Mouse (Mus musculus) hindbrain, embryonic 11.5 days (tissue): Measurements from ENCODE around the gene Daglb. TPM values are rescaled to one million over a fixed set of nuclear protein-coding genes. Genes with fewer than 3 reads are reported as not detected.
"Not testable (repeated sequence)": the region's sequence is repeated elsewhere in the genome, so short reads cannot be mapped to it uniquely, and the experiment has no call there.

Experiments used
- ATAC-seq: fragments of 200-750 bp; cut with Nextera tagmentation; 2 replicates; pipeline ENCODE4 v1.8.0; 2017; ENCODE audit warnings: mild to moderate bottlenecking, moderate TSS enrichment, moderate library complexity; ENCODE audit not compliant: low FRiP score
- DNase-seq: peaks from one replicate; pipeline ENCODE4 v3.0.0-alpha.2; 2015; ENCODE audit warnings: low spot score
- H3K27ac ChIP-seq: fragments of 300-500 bp; sonication (generic); 2 replicates; pipeline ENCODE4 v1.5.1; 2014; ENCODE audit warnings: mild to moderate bottlenecking, low read depth, low read length
- H3K27me3 ChIP-seq: fragments of 300-500 bp; sonication (generic); 2 replicates; pipeline ENCODE4 v1.6.1; 2014; ENCODE audit warnings: mild to moderate bottlenecking, low read length, moderate library complexity, mixed read lengths; ENCODE audit not compliant: control insufficient read depth, insufficient read depth
- H3K36me3 ChIP-seq: fragments of 300-500 bp; sonication (generic); 2 replicates; pipeline ENCODE4 v1.6.1; 2014; ENCODE audit warnings: mild to moderate bottlenecking, low read length, moderate library complexity, mixed read lengths; ENCODE audit not compliant: control insufficient read depth, insufficient read depth
- H3K4me1 ChIP-seq: fragments of 300-500 bp; sonication (generic); replicated peaks from 2 replicates; pipeline ENCODE4 v1.6.1; 2014; ENCODE audit warnings: low read length, mixed read lengths; ENCODE audit not compliant: control insufficient read depth, insufficient read depth
- H3K4me2 ChIP-seq: fragments of 300-500 bp; sonication (generic); replicated peaks from 2 replicates; pipeline ENCODE4 v1.6.1; 2014; ENCODE audit warnings: mild to moderate bottlenecking, low read depth, low read length
- H3K4me3 ChIP-seq: fragments of 300-500 bp; sonication (generic); 2 replicates; pipeline ENCODE4 v1.5.1; 2014; ENCODE audit warnings: low read depth, low read length
- H3K9ac ChIP-seq: fragments of 300-500 bp; sonication (generic); 2 replicates; pipeline ENCODE4 v1.6.1; 2014; ENCODE audit warnings: low read depth, low read length
- H3K9me3 ChIP-seq: fragments of 300-500 bp; sonication (generic); 2 replicates; pipeline ENCODE4 v1.6.1; 2016; ENCODE audit warnings: low read length; ENCODE audit not compliant: control insufficient read depth
- WGBS: fragments of 180-500 bp; shearing (Covaris S2); extraction: QIAGEN DNeasy Blood & Tissue Kit; methylation state at CpG from one replicate; pipeline ENCODE4 v1.1.7; 2014; 5-methylcytosine and 5-hydroxymethylcytosine counted together
- polyA plus RNA-seq: library from polyadenylated mRNA; unstranded; fragments of >200 nt; fragmentation: Nextera tagmentation; extraction: Ambion mirVana; gene quantifications from 2 replicates; pipeline ENCODE4 v1.2.1, GENCODE M21; 2014

The Daglb gene
- polyA plus RNA-seq, 1 experiment from 2014 or later = 12.2 TPM

GRCm38 (mm10) chr5:143495708-143496107, 31.3 kb downstream of the Daglb start:
- WGBS = 91% methylated on average over 6 of the region's 6 CpGs
- DNase-seq (no peak), ATAC-seq (no peak)
- H3K36me3 ChIP-seq = no peaks in the 10 kb centered on the region
- no peaks in the 10 kb centered on the region for H3K9me3 ChIP-seq
- no peak overlapping the region for H3K4me3 ChIP-seq
- no peaks in the 10 kb centered on the region for H3K4me1 ChIP-seq
- H3K9ac ChIP-seq = no peak overlapping the region
- no peaks in the 10 kb centered on the region for H3K27me3 ChIP-seq
- no peak overlapping the region for H3K4me2 ChIP-seq
- H3K27ac ChIP-seq = no peak overlapping the region

- WGBS = 86% methylated on average over 3 of the region's 3 CpGs
- no peak overlapping the region for H3K4me2 ChIP-seq
- no peak overlapping the region for H3K9ac ChIP-seq
- H3K27me3 ChIP-seq = no peaks in the 10 kb centered on the region
- H3K9me3 ChIP-seq = no peaks in the 10 kb centered on the region
- no peaks in the 10 kb centered on the region for H3K4me1 ChIP-seq
- 0 out of 2 replicates have a peak, but pooled peaks cover 3% of the 10 kb centered on the region for H3K36me3 ChIP-seq
- no peak for ATAC-seq
- H3K4me3 ChIP-seq = no peak overlapping the region
- DNase-seq = no peak
- H3K27ac ChIP-seq = no peak overlapping the region
Observed at GRCm38 (mm10) chr5:143497451-143497850, 33.1 kb downstream of the Daglb start.

- Histone ChIP-seq H3K9me3 (no peaks in the 10 kb centered on the region), H3K27me3 (no peaks in the 10 kb centered on the region), H3K9ac (no peak overlapping the region), H3K4me2 (no peak overlapping the region), H3K27ac (no peak overlapping the region), H3K4me3 (no peak overlapping the region), H3K36me3 (0 out of 2 replicates have a peak, but pooled peaks cover 5% of the 10 kb centered on the region), H3K4me1 (no peaks in the 10 kb centered on the region)
- ATAC-seq (no peak), DNase-seq (no peak)
- WGBS = 85% methylated on average over 7 of the region's 7 CpGs
Observed at GRCm38 (mm10) chr5:143499197-143499596, 34.8 kb downstream of the Daglb start.

DNA sequence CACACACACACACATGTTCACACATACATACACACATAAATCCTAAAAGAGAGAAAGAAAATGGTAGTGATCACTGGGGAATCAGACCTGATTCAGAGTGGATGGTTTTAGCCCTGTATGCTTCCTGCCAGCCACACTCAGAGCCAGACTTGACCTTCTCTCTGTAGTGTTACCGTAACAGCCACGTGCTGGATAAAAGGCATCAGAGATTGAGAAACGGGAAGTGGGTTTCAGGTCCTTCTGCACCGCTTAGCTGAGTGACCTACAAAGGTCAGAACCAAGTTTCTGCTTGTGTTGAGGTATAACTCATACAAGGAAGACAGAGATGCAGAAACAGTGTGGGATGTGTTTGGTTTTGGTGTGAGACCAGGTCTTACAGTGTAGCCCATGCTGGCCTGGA, 35.3 kb downstream of the Daglb start:
- Histone ChIP-seq H3K4me3 (no peak overlapping the region), H3K4me2 (no peak overlapping the region), H3K4me1 (no peaks in the 10 kb centered on the region), H3K9ac (no peak overlapping the region), H3K36me3 (0 out of 2 replicates have a peak, but pooled peaks cover 9% of the 10 kb centered on the region), H3K27me3 (no peaks in the 10 kb centered on the region), H3K9me3 (no peaks in the 10 kb centered on the region), H3K27ac (no peak overlapping the region)
- ATAC-seq (no peak), DNase-seq (no peak)
- 87% methylated on average over 4 of the region's 4 CpGs for WGBS

GRCm38 (mm10) chr5:143500711-143501110, 36.3 kb downstream of the Daglb start:
- not testable (repeated sequence) for H3K27ac ChIP-seq, H3K27me3 ChIP-seq, H3K36me3 ChIP-seq, H3K9ac ChIP-seq, H3K9me3 ChIP-seq, H3K4me2 ChIP-seq, ATAC-seq, H3K4me3 ChIP-seq, DNase-seq, H3K4me1 ChIP-seq
- 92% methylated on average over 14 of the region's 14 CpGs for WGBS

DNA sequence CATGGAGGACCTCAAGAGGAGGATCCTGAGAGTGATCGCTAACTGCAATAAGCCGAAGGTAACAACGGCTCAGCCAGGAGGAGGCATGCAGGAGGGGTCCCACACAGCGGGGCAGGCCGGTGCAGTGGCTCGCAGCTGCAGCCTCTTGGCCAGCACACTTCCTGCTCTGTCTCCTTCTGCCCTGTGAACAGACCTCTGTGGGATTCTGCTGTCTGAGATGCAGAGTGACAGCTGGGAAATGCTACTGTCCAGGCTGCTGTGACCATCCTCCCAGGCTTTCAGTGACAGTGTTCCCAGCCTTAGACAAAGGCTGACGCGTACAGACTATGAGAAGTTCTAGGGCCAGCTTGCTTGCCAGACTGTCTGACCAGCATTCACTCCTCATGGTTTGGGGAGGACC, 36.8 kb downstream of the Daglb start:
- Histone ChIP-seq H3K36me3 (0 out of 2 replicates have a peak, but pooled peaks cover 10% of the 10 kb centered on the region), H3K4me2 (no peak overlapping the region), H3K27ac (no peak overlapping the region), H3K4me1 (no peaks in the 10 kb centered on the region), H3K9ac (no peak overlapping the region), H3K9me3 (no peaks in the 10 kb centered on the region), H3K27me3 (no peaks in the 10 kb centered on the region), H3K4me3 (no peak overlapping the region)
- no peak for ATAC-seq
- no peak for DNase-seq
- WGBS = 96% methylated on average over 8 of the region's 8 CpGs

DNA sequence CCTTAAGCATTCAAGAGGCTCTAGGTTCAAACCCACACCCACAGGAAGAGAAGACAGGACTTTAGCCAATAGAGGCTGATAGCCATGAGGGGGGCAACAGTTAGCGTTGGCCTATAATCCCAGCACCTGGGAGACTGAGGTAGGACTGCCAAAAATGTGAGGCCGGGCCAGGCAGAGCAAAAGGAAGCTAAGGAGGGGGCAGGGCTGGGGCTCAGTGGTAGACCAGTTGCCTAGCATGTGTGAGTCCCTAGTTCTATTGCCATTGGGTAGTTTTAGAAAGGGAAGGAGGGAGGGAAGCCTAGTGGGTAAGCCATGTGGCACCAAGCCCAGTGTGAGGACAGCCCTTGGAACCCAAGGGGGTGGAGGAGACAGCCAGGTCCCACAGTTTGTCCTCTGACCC, 37.3 kb downstream of the Daglb start:
- WGBS = 95% methylated on average over 2 of the region's 2 CpGs
- ATAC-seq (no peak), DNase-seq (no peak)
- Histone ChIP-seq H3K4me3 (no peak overlapping the region), H3K27ac (no peak overlapping the region), H3K36me3 (0 out of 2 replicates have a peak, but pooled peaks cover 10% of the 10 kb centered on the region), H3K9ac (no peak overlapping the region), H3K9me3 (no peaks in the 10 kb centered on the region), H3K4me1 (no peaks in the 10 kb centered on the region), H3K4me2 (no peak overlapping the region), H3K27me3 (no peaks in the 10 kb centered on the region)

- ATAC-seq = no peak
- Histone ChIP-seq H3K9me3 (no peaks in the 10 kb centered on the region), H3K9ac (no peak overlapping the region), H3K4me3 (no peak overlapping the region), H3K27ac (no peak overlapping the region), H3K4me2 (no peak overlapping the region), H3K4me1 (no peaks in the 10 kb centered on the region), H3K36me3 (peaks cover 13% of the 10 kb centered on the region; the same call in 1 of the 2 replicates), H3K27me3 (no peaks in the 10 kb centered on the region)
- WGBS = 92% methylated on average over 19 of the region's 19 CpGs
- no peak for DNase-seq
Observed at GRCm38 (mm10) chr5:143502899-143503557, 38.6 kb downstream of the Daglb start.

DNA sequence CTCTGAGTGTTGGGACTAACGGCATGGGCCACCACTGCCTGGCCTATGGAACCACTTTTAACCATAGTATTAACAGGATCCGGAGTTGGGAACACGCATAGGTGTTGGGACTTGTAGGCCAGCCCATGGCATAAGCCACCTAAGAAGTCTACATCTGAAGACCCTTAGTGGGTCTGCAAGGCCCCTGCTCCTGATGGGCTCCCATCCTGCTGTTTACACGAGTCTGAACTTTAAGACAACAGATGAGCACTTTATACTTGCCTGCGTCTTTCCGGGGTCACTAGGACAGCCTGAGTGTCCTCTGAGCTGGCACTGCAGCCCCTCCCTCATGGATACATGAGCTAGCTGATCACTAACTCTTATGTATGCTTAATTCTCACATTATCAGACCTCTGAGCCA, 39.4 kb downstream of the Daglb start:
- H3K36me3 ChIP-seq = peaks cover 13% of the 10 kb centered on the region; the same call in 1 of the 2 replicates

More for the DNA sequence above, 39.4 kb downstream of the Daglb start:
- Histone ChIP-seq H3K4me3 (no peak overlapping the region), H3K9ac (no peak overlapping the region), H3K27ac (no peak overlapping the region), H3K4me1 (no peaks in the 10 kb centered on the region), H3K9me3 (no peaks in the 10 kb centered on the region), H3K27me3 (no peaks in the 10 kb centered on the region), H3K4me2 (no peak overlapping the region)
- no peak for DNase-seq
- 97% methylated on average over 6 of the region's 6 CpGs for WGBS
- ATAC-seq = no peak
